Mouse (Mus musculus) hindbrain, embryonic 12.5 days (tissue): ENCODE data around the gene Plekhb1. TPM values are rescaled to one million over a fixed set of nuclear protein-coding genes. Genes with fewer than 3 reads are reported as not detected.

Experiments
- ATAC-seq: fragments of 200-750 bp; cut with Nextera tagmentation; 2 replicates; pipeline ENCODE4 v1.8.0; 2017; ENCODE audit warnings: moderate TSS enrichment; ENCODE audit not compliant: low FRiP score
- H3K27ac ChIP-seq: fragments of 300-500 bp; sonication (generic); 2 replicates; pipeline ENCODE4 v1.5.1; 2016; ENCODE audit warnings: mild to moderate bottlenecking
- H3K27me3 ChIP-seq: fragments of 300-500 bp; sonication (generic); 2 replicates; pipeline ENCODE4 v1.6.1; 2016; ENCODE audit warnings: mild to moderate bottlenecking
- H3K36me3 ChIP-seq: fragments of 300-500 bp; sonication (generic); 2 replicates; pipeline ENCODE4 v1.6.1; 2016; ENCODE audit warnings: mild to moderate bottlenecking
- H3K4me1 ChIP-seq: fragments of 300-500 bp; sonication (generic); 2 replicates; pipeline ENCODE4 v1.6.1; 2016
- H3K4me2 ChIP-seq: fragments of 300-500 bp; sonication (generic); replicated peaks from 2 replicates; pipeline ENCODE4 v1.6.1; 2016; ENCODE audit warnings: mild to moderate bottlenecking
- H3K4me3 ChIP-seq: fragments of 300-500 bp; sonication (generic); 2 replicates; pipeline ENCODE4 v1.5.1; 2016; ENCODE audit warnings: mild to moderate bottlenecking
- H3K9ac ChIP-seq: fragments of 300-500 bp; sonication (generic); 2 replicates; pipeline ENCODE4 v1.6.1; 2016; ENCODE audit warnings: mild to moderate bottlenecking, moderate library complexity
- H3K9me3 ChIP-seq: fragments of 300-500 bp; sonication (generic); replicated peaks from 2 replicates; pipeline ENCODE4 v1.6.1; 2016; ENCODE audit warnings: mild to moderate bottlenecking
- WGBS: fragments of 180-500 bp; shearing (Covaris S2); methylation state at CpG from one replicate; pipeline ENCODE4 v1.1.7; 2016; 5-methylcytosine and 5-hydroxymethylcytosine counted together
- polyA plus RNA-seq: library from polyadenylated mRNA; unstranded; fragments of >200 nt; fragmentation: Nextera tagmentation; extraction: Ambion mirVana; gene quantifications from 2 replicates; pipeline ENCODE4 v1.2.1, GENCODE M21; 2016

Plekhb1 gene
- polyA plus RNA-seq, 1 experiment from 2014 or later = 16.9 TPM

GRCm38 (mm10) chr7:100653480-100654266 is 8.5 kb downstream of the Plekhb1 start:
- Histone ChIP-seq H3K36me3 (no peaks in the 10 kb centered on the region), H3K4me3 (no peak overlapping the region), H3K27me3 (no peaks in the 10 kb centered on the region), H3K27ac (peak overlapping the region; percentile 76), H3K9me3 (no peaks in the 10 kb centered on the region), H3K9ac (no peak overlapping the region), H3K4me1 (peaks cover 24% of the 10 kb centered on the region), H3K4me2 (peak overlapping the region; percentile 11; the same call in 1 of the 2 replicates)
- ATAC-seq = peak; percentile 81
- WGBS = 54% methylated on average over 9 of the region's 9 CpGs

- Histone ChIP-seq H3K36me3 (0 out of 2 replicates have a peak, but pooled peaks cover 3% of the 10 kb centered on the region), H3K4me2 (no peak overlapping the region), H3K27me3 (no peaks in the 10 kb centered on the region), H3K4me3 (no peak overlapping the region), H3K9me3 (no peaks in the 10 kb centered on the region), H3K4me1 (peaks cover 19% of the 10 kb centered on the region), H3K27ac (no peak overlapping the region), H3K9ac (no peak overlapping the region)
- no peak for ATAC-seq
- WGBS = 65% methylated on average over 4 of the region's 4 CpGs
Observed at GRCm38 (mm10) chr7:100651011-100651410, 11.2 kb downstream of the Plekhb1 start.

GRCm38 (mm10) chr7:100650421-100650820 is 11.8 kb downstream of the Plekhb1 start:
- peaks cover 19% of the 10 kb centered on the region for H3K4me1 ChIP-seq
- H3K27ac ChIP-seq = no peak overlapping the region
- H3K27me3 ChIP-seq = no peaks in the 10 kb centered on the region
- H3K36me3 ChIP-seq = 0 out of 2 replicates have a peak, but pooled peaks cover 3% of the 10 kb centered on the region
- ATAC-seq = no peak
- WGBS = 82% methylated on average over 6 of the region's 6 CpGs
- H3K9me3 ChIP-seq = no peaks in the 10 kb centered on the region
- no peak overlapping the region for H3K4me3 ChIP-seq
- no peak overlapping the region for H3K4me2 ChIP-seq
- no peak overlapping the region for H3K9ac ChIP-seq

- 75% methylated on average over 8 of the region's 8 CpGs for WGBS
- Histone ChIP-seq H3K4me1 (peaks cover 19% of the 10 kb centered on the region), H3K36me3 (0 out of 2 replicates have a peak, but pooled peaks cover 3% of the 10 kb centered on the region), H3K9ac (no peak overlapping the region), H3K4me3 (no peak overlapping the region), H3K9me3 (no peaks in the 10 kb centered on the region), H3K4me2 (no peak overlapping the region), H3K27me3 (no peaks in the 10 kb centered on the region), H3K27ac (no peak overlapping the region)
- ATAC-seq = no peak
Observed at GRCm38 (mm10) chr7:100649826-100650225, 12.4 kb downstream of the Plekhb1 start.

GRCm38 (mm10) chr7:100649095-100649494 is 13.1 kb downstream of the Plekhb1 start:
- Histone ChIP-seq H3K4me3 (no peak overlapping the region), H3K4me1 (peaks cover 12% of the 10 kb centered on the region), H3K9ac (no peak overlapping the region), H3K4me2 (no peak overlapping the region), H3K36me3 (0 out of 2 replicates have a peak, but pooled peaks cover 3% of the 10 kb centered on the region), H3K9me3 (no peaks in the 10 kb centered on the region), H3K27me3 (no peaks in the 10 kb centered on the region), H3K27ac (no peak overlapping the region)
- ATAC-seq = no peak
- 83% methylated on average over 4 of the region's 4 CpGs for whole genome bisulfite sequencing

GRCm38 (mm10) chr7:100645147-100645546 is 17.1 kb downstream of the Plekhb1 start:
- no peak overlapping the region for H3K4me2 ChIP-seq
- no peaks in the 10 kb centered on the region for H3K9me3 ChIP-seq
- H3K27ac ChIP-seq = no peak overlapping the region
- 0 out of 2 replicates have a peak, but pooled peaks cover 1% of the 10 kb centered on the region for H3K4me1 ChIP-seq
- 0 out of 2 replicates have a peak, but pooled peaks cover 3% of the 10 kb centered on the region for H3K36me3 ChIP-seq
- 33% methylated on average over 3 of the region's 3 CpGs for WGBS
- no peak overlapping the region for H3K4me3 ChIP-seq
- no peak overlapping the region for H3K9ac ChIP-seq
- H3K27me3 ChIP-seq = no peaks in the 10 kb centered on the region
- ATAC-seq = no peak

- Histone ChIP-seq H3K9me3 (no peaks in the 10 kb centered on the region), H3K27ac (no peak overlapping the region), H3K4me1 (no peaks in the 10 kb centered on the region), H3K4me3 (no peak overlapping the region), H3K4me2 (no peak overlapping the region), H3K9ac (no peak overlapping the region), H3K36me3 (peaks cover 11% of the 10 kb centered on the region), H3K27me3 (no peaks in the 10 kb centered on the region)
- WGBS = 92% methylated on average over 4 of the region's 4 CpGs
- no peak for ATAC-seq
Observed at GRCm38 (mm10) chr7:100642413-100642812, 19.8 kb downstream of the Plekhb1 start.

GRCm38 (mm10) chr7:100637657-100638056 is 24.6 kb downstream of the Plekhb1 start:
- Histone ChIP-seq H3K4me2 (no peak overlapping the region), H3K4me3 (no peak overlapping the region), H3K36me3 (peaks cover 14% of the 10 kb centered on the region), H3K9me3 (no peaks in the 10 kb centered on the region), H3K27me3 (no peaks in the 10 kb centered on the region), H3K27ac (no peak overlapping the region), H3K9ac (no peak overlapping the region), H3K4me1 (no peaks in the 10 kb centered on the region)
- no peak for ATAC-seq
- 13% methylated on average over 1 of the region's 1 CpGs for WGBS

GRCm38 (mm10) chr7:100624538-100624937 is 37.7 kb downstream of the Plekhb1 start:
- Histone ChIP-seq H3K36me3 (peaks cover under 1% of the 10 kb centered on the region; the same call in 1 of the 2 replicates), H3K4me1 (peaks cover 5% of the 10 kb centered on the region; the same call in 1 of the 2 replicates), H3K9me3 (no peaks in the 10 kb centered on the region), H3K4me3 (no peak overlapping the region), H3K27me3 (no peaks in the 10 kb centered on the region), H3K4me2 (no peak overlapping the region), H3K27ac (no peak overlapping the region), H3K9ac (no peak overlapping the region)
- no peak for ATAC-seq
- WGBS = 70% methylated on average over 3 of the region's 3 CpGs

- Histone ChIP-seq H3K4me1 (peaks cover 5% of the 10 kb centered on the region; the same call in 1 of the 2 replicates), H3K36me3 (no peaks in the 10 kb centered on the region), H3K4me3 (no peak overlapping the region), H3K27ac (no peak overlapping the region), H3K9me3 (no peaks in the 10 kb centered on the region), H3K9ac (no peak overlapping the region), H3K4me2 (no peak overlapping the region), H3K27me3 (no peaks in the 10 kb centered on the region)
- ATAC-seq = no peak
- 78% methylated on average over 2 of the region's 2 CpGs for WGBS
Observed at GRCm38 (mm10) chr7:100622277-100622676, 39.9 kb downstream of the Plekhb1 start.

- Histone ChIP-seq H3K9ac (no peak overlapping the region), H3K4me2 (no peak overlapping the region)
- 89% methylated on average over 4 of the region's 4 CpGs for WGBS
Observed at GRCm38 (mm10) chr7:100616121-100616857, 45.9 kb downstream of the Plekhb1 start.

GRCm38 (mm10) chr7:100608910-100609309 is 53.3 kb downstream of the Plekhb1 start:
- Histone ChIP-seq H3K27me3 (no peaks in the 10 kb centered on the region; the same call in 1 of the 2 replicates), H3K9ac (peak overlapping the region; percentile 99), H3K4me2 (peak overlapping the region; percentile 52), H3K27ac (peak overlapping the region; percentile 100; the same call in 1 of the 2 replicates), H3K36me3 (no peaks in the 10 kb centered on the region), H3K4me1 (peaks cover 9% of the 10 kb centered on the region), H3K9me3 (no peaks in the 10 kb centered on the region), H3K4me3 (peak overlapping the region; percentile 98)
- no peak for ATAC-seq
- 27% methylated on average over 4 of the region's 4 CpGs for WGBS

More at GRCm38 (mm10) chr7:100616121-100616857, 45.9 kb downstream of the Plekhb1 start:
- Histone ChIP-seq H3K27me3 (no peaks in the 10 kb centered on the region), H3K4me1 (no peaks in the 10 kb centered on the region), H3K27ac (no peak overlapping the region), H3K36me3 (no peaks in the 10 kb centered on the region), H3K9me3 (no peaks in the 10 kb centered on the region), H3K4me3 (no peak overlapping the region)
- no peak for ATAC-seq
